In genomic region chr3:69792823-69793417, GRCm38 (mm10) we compare ENCODE assay signal across 19 mouse cellular contexts.
DNase-seq lines count a peak whose midpoint lies in the region; ATAC-seq and TF ChIP-seq lines count a peak whose summit lies in the region.
"Had no signal": no experiment of that assay in that cellular context is flagged by ENCODE, and none has a peak within 500 bp of the region (broad histone marks: within the 10 kb centered on the region; RNA-seq: fewer than 3 reads in every experiment).

No protein-coding gene starts in this region.

- no peaks in the 10 kb centered on the region for H3K4me1 ChIP-seq in lung, postnatal 0 days (ENCODE audit: insufficient read depth, low read depth, low read length)
- no peaks in the 10 kb centered on the region for H3K4me1 ChIP-seq in lung, adult 2 months (ENCODE audit: control insufficient read depth, insufficient read depth, low read length)
- no peaks in the 10 kb centered on the region for H3K4me1 ChIP-seq in stomach, embryonic 14.5 days (ENCODE audit: control insufficient read depth, insufficient read depth, low read length)
- no peaks in the 10 kb centered on the region for H3K4me1 ChIP-seq in forebrain, embryonic 14.5 days (ENCODE audit: control insufficient read depth, insufficient read depth, low read length)
- H3K4me1 ChIP-seq: embryonic facial prominence, embryonic 13.5 days; forebrain, embryonic 12.5 days; heart, embryonic 15.5 days; hindbrain, embryonic 13.5 days had no signal

- no peak overlapping the region for H3K9ac ChIP-seq in lung, postnatal 0 days (replicated peaks; ENCODE audit: low read depth)
- no peak overlapping the region for H3K9ac ChIP-seq in stomach, embryonic 14.5 days (replicated peaks; ENCODE audit: low read depth, low read length)
- H3K9ac ChIP-seq in forebrain, embryonic 14.5 days (ENCODE audit: low read length), result no peak overlapping the region
- H3K9ac ChIP-seq: embryonic facial prominence, embryonic 13.5 days; forebrain, embryonic 12.5 days; forebrain, postnatal 0 days; heart, embryonic 15.5 days; hindbrain, embryonic 13.5 days had no signal

- no peak for TF ChIP-seq POLR2A in lung, adult 2 months (IDR thresholded peaks at IDR 0.05; ENCODE audit: borderline replicate concordance, extremely low read depth, low read depth, low read length)

- peak; percentile 58 for DNase-seq in lung, postnatal 0 days (ENCODE audit: low spot score)
- DNase-seq in lung, adult 2 months, result no peak
- peak; percentile 18 for DNase-seq in Muller cell, postnatal 12 days (ENCODE audit: inconsistent ontology term)
- DNase-seq in kidney, adult 11 months, result no peak
- DNase-seq in forebrain, embryonic 14.5 days (ENCODE audit: low spot score), result no peak
- DNase-seq: adrenal gland, postnatal 25 days; cerebellum, adult 18-20 months; cerebellum, adult 9-11 months; cerebellum, postnatal 36 days; forebrain, postnatal 0 days; gastrocnemius, postnatal 14 days; heart, adult 2 months; heart, postnatal 14 days had no signal

- no peak overlapping the region for H3K27ac ChIP-seq in lung, postnatal 0 days (ENCODE audit: low read length)
- no peak overlapping the region for H3K27ac ChIP-seq in stomach, embryonic 14.5 days (ENCODE audit: low read length)
- H3K27ac ChIP-seq in forebrain, embryonic 14.5 days (ENCODE audit: low read depth, low read length), result no peak overlapping the region
- H3K27ac ChIP-seq: embryonic facial prominence, embryonic 13.5 days; forebrain, embryonic 12.5 days; heart, adult 2 months; heart, embryonic 15.5 days; hindbrain, embryonic 13.5 days had no signal

- H3K4me3 ChIP-seq in lung, postnatal 0 days (ENCODE audit: low read depth, low read length), result no peak overlapping the region
- H3K4me3 ChIP-seq in lung, adult 2 months (replicated peaks; ENCODE audit: extremely low read depth, low read depth, low read length), result no peak overlapping the region
- H3K4me3 ChIP-seq in stomach, embryonic 14.5 days (ENCODE audit: low read depth, low read length), result no peak overlapping the region
- no peak overlapping the region for H3K4me3 ChIP-seq in forebrain, embryonic 14.5 days (ENCODE audit: low read depth, low read length)
- H3K4me3 ChIP-seq: embryonic facial prominence, embryonic 13.5 days; forebrain, embryonic 12.5 days; heart, adult 2 months; heart, embryonic 15.5 days; hindbrain, embryonic 13.5 days had no signal

- no peak for TF ChIP-seq CTCF in lung, postnatal 0 days (IDR thresholded peaks at IDR 0.05)
- TF ChIP-seq CTCF in lung, adult 2 months (IDR thresholded peaks at IDR 0.05; ENCODE audit: insufficient read depth, low read length), result no peak

- no peaks in the 10 kb centered on the region for H3K9me3 ChIP-seq in lung, postnatal 0 days (ENCODE audit: low read length)
- H3K9me3 ChIP-seq in stomach, embryonic 14.5 days (ENCODE audit: control insufficient read depth, low read depth, low read length), result no peaks in the 10 kb centered on the region
- H3K9me3 ChIP-seq in forebrain, embryonic 14.5 days (replicated peaks; ENCODE audit: control insufficient read depth, low read length), result no peaks in the 10 kb centered on the region
- H3K9me3 ChIP-seq: forebrain, embryonic 12.5 days; heart, embryonic 15.5 days; hindbrain, embryonic 13.5 days had no signal

- no peaks in the 10 kb centered on the region for H3K36me3 ChIP-seq in lung, postnatal 0 days (ENCODE audit: insufficient read depth, low read length)
- no peaks in the 10 kb centered on the region for H3K36me3 ChIP-seq in stomach, embryonic 14.5 days (ENCODE audit: control insufficient read depth, insufficient read depth, low read length)
- no peaks in the 10 kb centered on the region for H3K36me3 ChIP-seq in forebrain, embryonic 14.5 days (ENCODE audit: control insufficient read depth, insufficient read depth, low read length)
- H3K36me3 ChIP-seq: embryonic facial prominence, embryonic 13.5 days; forebrain, embryonic 12.5 days; heart, embryonic 15.5 days; hindbrain, embryonic 13.5 days had no signal

- no peaks in the 10 kb centered on the region for H3K27me3 ChIP-seq in lung, postnatal 0 days (replicated peaks; ENCODE audit: insufficient read depth, low read length)
- no peaks in the 10 kb centered on the region for H3K27me3 ChIP-seq in stomach, embryonic 14.5 days (ENCODE audit: control insufficient read depth, insufficient read depth, low read length)
- no peaks in the 10 kb centered on the region for H3K27me3 ChIP-seq in forebrain, embryonic 14.5 days (replicated peaks; ENCODE audit: control insufficient read depth, insufficient read depth, low read length)
- H3K27me3 ChIP-seq: embryonic facial prominence, embryonic 13.5 days; forebrain, embryonic 12.5 days; heart, embryonic 15.5 days; hindbrain, embryonic 13.5 days had no signal

- no peak overlapping the region for H3K4me2 ChIP-seq in lung, postnatal 0 days (replicated peaks; ENCODE audit: low read depth, low read length)
- no peak overlapping the region for H3K4me2 ChIP-seq in stomach, embryonic 14.5 days (replicated peaks; ENCODE audit: low read depth, low read length)
- no peak overlapping the region for H3K4me2 ChIP-seq in forebrain, embryonic 14.5 days (ENCODE audit: low read length)
- H3K4me2 ChIP-seq: embryonic facial prominence, embryonic 13.5 days; forebrain, embryonic 12.5 days; heart, embryonic 11.5 days; heart, embryonic 15.5 days; hindbrain, embryonic 13.5 days had no signal

- peak; percentile 77 for ATAC-seq in lung, postnatal 0 days
- ATAC-seq in stomach, embryonic 14.5 days (ENCODE audit: insufficient number of reproducible peaks, insufficient read depth, low FRiP score, low read depth), result 0 out of 2 replicates have a peak, but pooled peaks have one; percentile 56
- no peak for ATAC-seq in forebrain, embryonic 14.5 days
- ATAC-seq: forebrain, postnatal 0 days had no signal

- 49% methylated on average over 3 of the region's 3 CpGs for WGBS in lung, postnatal 0 days
- 57% methylated on average over 3 of the region's 3 CpGs for WGBS in lung, adult 2 months
- 52% methylated on average over 3 of the region's 3 CpGs for WGBS in stomach, embryonic 14.5 days
- 79% methylated on average over 3 of the region's 3 CpGs for WGBS in forebrain, embryonic 14.5 days

- TF ChIP-seq EP300 in lung, postnatal 0 days (IDR thresholded peaks at IDR 0.05), result 0 out of 2 replicates have a peak, but pooled peaks have one; percentile 14

Comparison
In these comparisons a context has a peak if more than half of its experiments do, and no peak if none do; other contexts are left out.
1. DNase-seq: peak in lung, postnatal 0 days (single experiment) and Muller cell, postnatal 12 days (single experiment); none in lung, adult 2 months (single experiment), kidney, adult 11 months (single experiment) and forebrain, embryonic 14.5 days (single experiment).